Mouse (Mus musculus) myocyte (in vitro differentiated cells): ENCODE data around the gene Thada. TPM values are rescaled to one million over a fixed set of nuclear protein-coding genes. Genes with fewer than 3 reads are reported as not detected.

ENCODE experiments used
- H3K27me3 ChIP-seq: one replicate; pipeline ENCODE4 v1.6.1; 2011; ENCODE audit not compliant: control insufficient read depth, insufficient read depth, insufficient read length
- H3K36me3 ChIP-seq: one replicate; pipeline ENCODE4 v1.6.1; 2011; ENCODE audit not compliant: control insufficient read depth, insufficient read depth
- H3K4me2 ChIP-seq: one replicate; pipeline ENCODE4 v1.6.1; 2011; ENCODE audit warnings: low read depth, control low read depth
- H3K4me3 ChIP-seq: one replicate; pipeline ENCODE4 v1.5.1; 2011; ENCODE audit warnings: mild to moderate bottlenecking, control low read depth, moderate library complexity
- H3K79me2 ChIP-seq: one replicate; pipeline ENCODE4 v1.6.1; 2011; ENCODE audit not compliant: control insufficient read depth, insufficient read depth
- H3ac ChIP-seq: one replicate; pipeline ENCODE4 v1.6.1; 2011; ENCODE audit not compliant: control insufficient read depth, insufficient read length
- CEBPB ChIP-seq: IDR thresholded peaks from 2 replicates; pipeline ENCODE4 v1.6.1; 2011; ENCODE audit warnings: mild to moderate bottlenecking, moderate library complexity; ENCODE audit not compliant: poor library complexity, insufficient read depth, severe bottlenecking
- E2F4 ChIP-seq: IDR thresholded peaks from one replicate; pipeline ENCODE4 v1.6.1; 2011; ENCODE audit warnings: mild to moderate bottlenecking, control low read depth, moderate library complexity; ENCODE audit not compliant: insufficient read depth
- MAX ChIP-seq: IDR thresholded peaks from one replicate; pipeline ENCODE4 v1.6.1; 2011; ENCODE audit warnings: low read depth, mild to moderate bottlenecking, control low read depth
- MYOD1 ChIP-seq, 3 experiments: IDR thresholded peaks; one replicate each; pipeline ENCODE4 v1.6.1; 2011; ENCODE audit warnings: control low read depth in 2 of 3, low read depth in 2 of 3, mild to moderate bottlenecking in 2 of 3, moderate library complexity in 1 of 3; ENCODE audit not compliant: insufficient read length in 2 of 3, control insufficient read depth in 1 of 3
- MYOG ChIP-seq, 3 experiments: IDR thresholded peaks; one replicate each; pipeline ENCODE4 v1.6.1; 2011; ENCODE audit warnings: control low read depth in 2 of 3, low read depth in 2 of 3, mild to moderate bottlenecking in 2 of 3; ENCODE audit not compliant: insufficient read length in 2 of 3, control insufficient read depth in 1 of 3, insufficient read depth in 1 of 3
- POLR2A ChIP-seq: IDR thresholded peaks from one replicate; pipeline ENCODE4 v1.6.1; 2011; ENCODE audit warnings: low read depth, mild to moderate bottlenecking, control low read depth, moderate library complexity; ENCODE audit not compliant: insufficient read length
- POLR2AphosphoS2 ChIP-seq: IDR thresholded peaks from one replicate; pipeline ENCODE4 v1.6.1; 2011; ENCODE audit warnings: low read depth, control low read depth; ENCODE audit not compliant: insufficient read length
- REST ChIP-seq: IDR thresholded peaks from one replicate; pipeline ENCODE4 v1.6.1; 2011; ENCODE audit warnings: mild to moderate bottlenecking, control low read depth, moderate library complexity; ENCODE audit not compliant: insufficient read depth, insufficient read length
- SRF ChIP-seq: IDR thresholded peaks from one replicate; pipeline ENCODE4 v1.6.1; 2011; ENCODE audit warnings: low read depth; ENCODE audit not compliant: control insufficient read depth, insufficient read length
- TCF12 ChIP-seq: IDR thresholded peaks from one replicate; pipeline ENCODE4 v1.6.1; 2011; ENCODE audit warnings: mild to moderate bottlenecking, control low read depth; ENCODE audit not compliant: poor library complexity, insufficient read depth, severe bottlenecking
- TCF3 ChIP-seq: IDR thresholded peaks from one replicate; pipeline ENCODE4 v1.6.1; 2011; ENCODE audit warnings: low read depth, control low read depth; ENCODE audit not compliant: insufficient read length
- USF1 ChIP-seq: IDR thresholded peaks from one replicate; pipeline ENCODE4 v1.6.1; 2011; ENCODE audit warnings: low read depth, mild to moderate bottlenecking, control low read depth, moderate library complexity
- polyA plus RNA-seq: library from polyadenylated mRNA; unstranded; fragments of >200 nt; fragmentation: generic; extraction: Trizol; gene quantifications from one replicate; pipeline ENCODE4 v1.2.1, GENCODE M21; 2012; ENCODE audit warnings: missing spikeins

Thada gene
- polyA plus RNA-seq, 1 experiment: 5.5 TPM

DNA sequence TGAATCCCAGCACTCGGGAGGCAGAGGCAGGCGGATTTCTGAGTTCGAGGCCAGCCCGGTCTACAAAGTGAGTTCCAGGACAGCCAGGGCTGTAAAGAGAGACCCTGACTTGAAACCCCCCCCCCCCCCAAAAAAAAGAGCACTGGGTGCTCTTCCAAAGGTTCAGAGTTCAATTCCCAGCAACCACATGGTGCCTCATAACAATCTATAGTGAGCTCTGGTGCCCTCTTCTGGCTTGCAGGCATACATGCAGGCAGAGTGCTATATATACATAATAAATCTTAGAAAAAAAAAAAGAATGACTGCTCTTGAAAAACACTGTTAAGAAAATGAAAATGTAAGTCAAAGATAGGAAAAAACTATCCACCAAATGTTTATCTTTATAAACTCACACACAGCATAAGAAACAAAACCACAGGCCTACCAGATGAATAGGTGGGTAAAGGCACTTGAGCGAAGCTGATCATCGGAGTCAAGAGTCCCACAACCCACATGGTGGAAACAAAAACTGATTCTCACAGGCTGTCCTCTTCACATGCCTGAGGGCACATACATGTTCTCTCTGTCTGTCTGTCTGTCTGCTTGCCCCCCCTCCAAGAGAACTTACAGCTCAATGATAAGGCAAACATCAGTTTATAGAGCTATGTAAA is 224.6 kb downstream of the Thada start:
- no peak for TF ChIP-seq POLR2AphosphoS2
- TF ChIP-seq SRF: no peak
- TF ChIP-seq MYOD1 (IDR thresholded peaks at IDR 0.05; ENCODE audit: control insufficient read depth in 1 of 3, insufficient read length in 2 of 3, low read depth in 2 of 3): no peak
- no peak for TF ChIP-seq MYOG (IDR thresholded peaks at IDR 0.05; ENCODE audit: control insufficient read depth in 1 of 3, insufficient read depth in 1 of 3, insufficient read length in 2 of 3, low read depth in 2 of 3)
- TF ChIP-seq CEBPB: no peak
- no peak for TF ChIP-seq USF1
- TF ChIP-seq REST: no peak
- no peak for TF ChIP-seq E2F4
- no peak for TF ChIP-seq MAX
- TF ChIP-seq TCF12: no peak
- no peak for TF ChIP-seq TCF3
- TF ChIP-seq POLR2A: no peak
- H3K79me2 ChIP-seq: no peaks in the 10 kb centered on the region
- H3K27me3 ChIP-seq: no peaks in the 10 kb centered on the region
- no peak overlapping the region for H3ac ChIP-seq
- no peaks in the 10 kb centered on the region for H3K36me3 ChIP-seq
- no peak overlapping the region for H3K4me3 ChIP-seq
- no peak overlapping the region for H3K4me2 ChIP-seq

- no peak overlapping the region for H3ac ChIP-seq
- H3K4me3 ChIP-seq: no peak overlapping the region
- no peaks in the 10 kb centered on the region for H3K27me3 ChIP-seq
- TF ChIP-seq TCF3 (no peak), USF1 (no peak), REST (no peak), SRF (no peak), MAX (no peak), MYOG (IDR thresholded peaks at IDR 0.05; ENCODE audit: control insufficient read depth in 1 of 3, insufficient read depth in 1 of 3, insufficient read length in 2 of 3, low read depth in 2 of 3) (no peak), POLR2A (no peak), E2F4 (no peak), TCF12 (no peak), CEBPB (no peak), MYOD1 (IDR thresholded peaks at IDR 0.05; ENCODE audit: control insufficient read depth in 1 of 3, insufficient read length in 2 of 3, low read depth in 2 of 3) (no peak), POLR2AphosphoS2 (no peak)
- no peaks in the 10 kb centered on the region for H3K79me2 ChIP-seq
- no peak overlapping the region for H3K4me2 ChIP-seq
- H3K36me3 ChIP-seq: no peaks in the 10 kb centered on the region
These were observed 226.2 kb downstream of the Thada start for GRCm38 (mm10) chr17:84239679-84240292.

- Histone ChIP-seq H3K4me3 (no peak overlapping the region), H3ac (no peak overlapping the region), H3K79me2 (no peaks in the 10 kb centered on the region), H3K27me3 (no peaks in the 10 kb centered on the region), H3K36me3 (no peaks in the 10 kb centered on the region), H3K4me2 (no peak overlapping the region)
- TF ChIP-seq POLR2AphosphoS2 (no peak), CEBPB (no peak), USF1 (no peak), MYOD1 (IDR thresholded peaks at IDR 0.05; ENCODE audit: control insufficient read depth in 1 of 3, insufficient read length in 2 of 3, low read depth in 2 of 3) (no peak), SRF (no peak), REST (no peak), TCF12 (no peak), E2F4 (no peak), MAX (no peak), TCF3 (no peak), MYOG (IDR thresholded peaks at IDR 0.05; ENCODE audit: control insufficient read depth in 1 of 3, insufficient read depth in 1 of 3, insufficient read length in 2 of 3, low read depth in 2 of 3) (no peak), POLR2A (no peak)
These were observed 227.8 kb downstream of the Thada start for GRCm38 (mm10) chr17:84238174-84238573.

DNA sequence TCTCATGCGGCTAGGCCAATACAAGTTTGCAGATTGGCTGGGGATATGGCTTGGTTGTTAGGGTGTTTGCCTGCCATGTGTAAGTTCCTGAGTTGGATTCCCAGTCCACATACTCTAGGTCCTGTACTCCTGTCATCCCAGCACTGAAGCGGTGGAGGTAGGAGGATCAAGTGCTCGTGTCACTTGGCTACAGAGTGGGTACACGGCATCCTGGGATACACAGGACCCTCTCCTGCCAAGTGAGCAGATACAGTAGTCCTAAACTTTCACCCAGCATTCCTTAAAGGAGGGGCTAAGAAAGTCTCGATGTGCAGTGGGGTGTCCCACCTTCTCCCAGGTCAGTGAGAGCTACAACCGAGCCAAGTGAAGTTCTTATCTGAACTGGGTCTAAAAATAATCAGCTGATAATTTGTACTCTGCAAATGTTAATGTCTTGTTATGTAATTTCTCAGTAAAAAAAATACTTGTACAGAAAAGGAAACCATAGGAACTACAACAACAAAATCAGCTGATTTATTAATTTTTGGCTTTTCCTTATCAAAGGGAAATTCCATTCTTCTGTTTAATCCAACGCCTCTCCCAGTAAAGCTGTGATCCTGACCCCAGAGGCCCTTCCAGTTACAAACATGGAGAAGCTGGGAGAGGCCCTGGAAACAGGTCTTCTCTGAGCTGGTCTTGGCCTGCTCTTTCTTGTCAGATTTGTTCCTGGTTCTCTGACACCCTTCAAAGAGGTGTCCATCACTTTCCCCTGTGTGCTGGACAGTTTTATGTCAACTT is 229.0 kb downstream of the Thada start:
- Histone ChIP-seq H3K4me3 (no peak overlapping the region), H3K27me3 (no peaks in the 10 kb centered on the region), H3K36me3 (no peaks in the 10 kb centered on the region), H3K79me2 (no peaks in the 10 kb centered on the region), H3ac (no peak overlapping the region), H3K4me2 (no peak overlapping the region)
- no peak for TF ChIP-seq MYOG (IDR thresholded peaks at IDR 0.05; ENCODE audit: control insufficient read depth in 1 of 3, insufficient read depth in 1 of 3, insufficient read length in 2 of 3, low read depth in 2 of 3)
- no peak for TF ChIP-seq TCF12
- no peak for TF ChIP-seq USF1
- no peak for TF ChIP-seq POLR2AphosphoS2
- TF ChIP-seq E2F4: no peak
- no peak for TF ChIP-seq CEBPB
- no peak for TF ChIP-seq SRF
- no peak for TF ChIP-seq POLR2A
- no peak for TF ChIP-seq MYOD1 (IDR thresholded peaks at IDR 0.05; ENCODE audit: control insufficient read depth in 1 of 3, insufficient read length in 2 of 3, low read depth in 2 of 3)
- TF ChIP-seq REST: no peak
- TF ChIP-seq MAX: no peak
- TF ChIP-seq TCF3: no peak
